Mouse (Mus musculus) NIH3T3 (cell line): ENCODE measurements at regions not wholly inside any gene's neighbourhood (a gene's known extent, or its start where the extent isn't known, plus 50 kb on each side); places are given as distances from the start of the nearest gene placed in this dataset.

ENCODE experiments used
- DNase-seq: peaks from one replicate; pipeline ENCODE4 v3.0.0-alpha.2; 2012; ENCODE audit warnings: low read depth

DNA sequence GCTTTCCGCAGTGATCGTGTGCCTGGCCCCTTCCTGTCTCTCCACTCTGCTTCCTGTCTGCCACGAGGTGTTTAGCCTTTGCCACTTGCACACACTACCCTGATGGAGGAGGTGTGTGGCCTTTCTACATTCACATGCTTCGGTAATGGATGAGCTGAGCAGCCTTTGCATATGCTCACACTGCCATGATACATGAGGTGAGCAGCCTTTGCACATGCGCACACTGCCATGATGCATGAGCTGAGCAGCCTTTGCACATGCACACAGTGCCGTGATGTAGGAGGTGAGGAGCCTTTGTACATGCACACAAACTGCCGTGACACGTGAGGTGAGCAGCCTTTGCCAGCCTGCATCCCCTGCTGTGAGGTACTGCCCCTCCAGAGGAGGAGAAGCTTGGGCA is 58.3 kb downstream of the Erv3 start:
- DNase-seq, result no peak

DNA sequence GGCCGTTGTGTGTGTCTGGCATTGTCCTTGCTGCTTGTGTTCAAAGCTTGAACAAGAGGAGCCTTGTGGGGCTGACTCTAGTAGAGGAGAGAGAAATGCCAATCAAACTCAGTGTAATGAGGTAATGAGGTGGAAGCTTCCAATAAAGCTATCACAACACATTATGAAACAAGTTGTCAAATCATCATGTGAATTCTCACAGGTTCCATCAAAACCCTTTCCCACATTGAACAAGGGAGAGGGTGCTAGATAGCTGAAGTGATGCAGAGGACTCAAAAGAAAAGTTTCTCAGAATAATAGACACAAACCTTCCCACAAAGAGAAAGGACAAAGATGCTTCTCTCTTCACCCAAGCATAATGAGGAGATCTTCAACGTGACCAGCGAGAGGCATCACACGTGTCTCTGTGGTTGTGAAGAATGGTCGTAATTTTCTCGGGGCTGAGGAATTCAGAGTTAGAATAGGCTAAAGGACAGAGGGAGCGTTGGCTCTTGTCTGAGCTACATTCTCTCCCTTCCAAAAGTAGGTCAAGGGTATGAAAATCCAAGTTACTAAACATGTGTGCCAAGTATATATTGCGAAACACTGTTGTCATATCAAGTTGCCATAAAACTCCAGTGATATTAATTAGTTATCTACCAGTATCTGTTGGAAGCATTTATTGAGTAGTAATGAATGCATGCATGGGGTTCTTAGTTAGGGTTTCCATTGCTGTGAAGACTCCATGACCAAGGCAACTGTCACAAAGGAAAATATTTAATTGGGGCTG is 59.2 kb downstream of the Erv3 start:
- DNase-seq, result no peak

DNA sequence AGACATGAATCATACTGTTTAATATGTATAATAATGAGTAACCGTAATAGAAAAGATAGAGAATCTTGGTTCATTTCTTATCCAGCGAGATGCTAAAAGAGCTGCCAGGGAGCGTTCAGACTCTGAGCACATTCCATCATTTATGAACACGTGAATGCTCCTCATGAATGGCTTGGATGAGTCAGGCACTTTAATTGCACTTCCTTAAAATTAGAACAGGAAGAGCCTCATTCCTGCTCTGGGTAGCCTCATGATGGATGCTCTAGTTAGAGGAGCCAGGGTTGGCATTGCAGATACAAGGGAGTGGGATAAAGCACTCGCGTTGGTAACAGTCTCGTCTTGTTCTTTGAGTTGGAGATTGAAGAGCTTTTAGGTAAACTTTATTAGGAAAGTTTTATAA is 60.1 kb downstream of the Erv3 start:
- DNase-seq, result peak; percentile 62

DNA sequence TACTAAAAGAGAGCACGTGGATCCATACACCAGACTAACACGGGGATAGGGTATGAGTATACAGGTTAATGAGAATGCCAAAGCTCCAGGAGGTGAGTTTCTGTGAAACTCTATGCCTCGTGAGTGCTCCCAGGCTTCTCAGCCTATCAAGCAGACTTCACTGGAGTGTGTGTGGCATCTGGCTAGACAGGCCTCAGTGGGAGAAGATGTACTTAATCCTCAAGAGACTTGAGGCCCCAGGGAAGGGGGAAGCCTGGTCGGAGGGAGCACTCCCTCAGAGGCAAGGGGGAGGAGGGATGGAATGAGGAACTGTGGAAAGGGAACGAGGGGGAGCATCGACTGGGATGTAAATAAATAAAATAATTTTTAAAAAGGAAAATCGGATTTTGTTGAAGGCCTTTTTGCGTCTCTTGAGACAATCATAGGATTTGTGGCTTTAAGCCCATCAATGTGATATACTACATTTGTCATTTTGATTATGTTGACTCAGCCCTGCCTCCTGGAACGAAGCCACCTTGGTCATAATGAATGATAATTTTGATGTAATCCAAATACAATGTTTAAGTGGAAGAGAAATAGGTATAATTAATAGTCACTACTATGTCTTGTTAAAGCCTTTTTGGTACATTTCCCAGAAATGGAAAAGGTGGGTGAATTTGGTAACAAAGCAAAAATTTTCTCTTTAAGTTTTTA is 62.4 kb downstream of the Erv3 start:
- no peak for DNase-seq

DNA sequence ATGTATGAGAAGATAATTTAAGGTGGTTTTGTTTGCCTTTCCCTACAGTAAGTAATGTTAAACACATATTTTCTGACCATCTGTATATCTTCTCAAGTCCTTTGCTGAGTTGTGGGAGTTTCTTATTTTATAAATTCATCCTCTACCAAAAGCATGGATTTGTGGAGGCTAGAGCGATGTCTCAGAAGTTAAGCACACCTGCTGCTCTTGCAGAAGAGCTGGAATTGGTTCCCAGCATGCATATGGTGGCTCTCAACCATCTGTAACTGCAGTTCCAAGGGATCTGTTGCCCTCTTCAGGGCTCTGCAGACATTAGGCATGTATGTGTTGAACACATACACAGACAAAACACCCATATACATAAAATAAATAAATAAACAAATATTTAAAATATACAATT is 84.2 kb downstream of the Erv3 start:
- DNase-seq, result no peak

DNA sequence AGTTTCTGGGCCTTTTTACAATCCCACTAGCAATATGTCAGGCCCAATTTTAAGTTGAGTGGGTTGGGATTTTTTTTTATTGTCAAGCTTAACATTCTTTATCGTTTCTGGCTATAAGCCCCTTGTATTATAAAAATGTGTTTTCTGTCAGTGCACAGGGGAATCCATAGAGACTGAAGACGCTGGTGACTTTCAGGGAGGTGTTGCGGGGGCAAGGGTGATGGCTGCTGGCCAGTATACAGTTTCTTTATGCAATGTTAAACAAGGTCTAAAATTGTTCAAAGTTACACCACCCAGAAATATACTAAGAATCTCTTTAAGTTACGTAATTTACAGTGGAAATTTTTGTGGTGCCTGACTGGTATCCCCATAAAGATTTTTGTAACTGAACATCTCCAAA is 85.9 kb downstream of the Erv3 start:
- peak; percentile 81 for DNase-seq

DNA sequence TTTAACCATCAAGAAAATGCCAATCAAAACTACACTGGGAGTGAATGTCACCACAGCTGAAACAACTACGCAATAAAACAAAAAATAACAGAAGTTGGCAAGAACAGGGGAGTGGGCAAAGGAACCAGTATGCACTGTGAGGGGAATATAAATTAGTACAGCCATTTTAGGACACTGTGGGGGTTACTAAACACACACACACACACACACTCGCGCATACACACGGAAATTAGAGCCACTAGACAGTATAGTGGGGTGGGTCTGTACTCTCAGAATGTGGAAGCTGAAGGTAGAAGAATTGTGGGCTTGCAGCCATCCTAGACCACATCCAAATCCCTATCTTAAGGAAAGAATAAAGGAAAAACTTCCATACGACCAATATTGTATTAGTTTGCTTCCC is 87.4 kb downstream of the Erv3 start:
- DNase-seq, result no peak

DNA sequence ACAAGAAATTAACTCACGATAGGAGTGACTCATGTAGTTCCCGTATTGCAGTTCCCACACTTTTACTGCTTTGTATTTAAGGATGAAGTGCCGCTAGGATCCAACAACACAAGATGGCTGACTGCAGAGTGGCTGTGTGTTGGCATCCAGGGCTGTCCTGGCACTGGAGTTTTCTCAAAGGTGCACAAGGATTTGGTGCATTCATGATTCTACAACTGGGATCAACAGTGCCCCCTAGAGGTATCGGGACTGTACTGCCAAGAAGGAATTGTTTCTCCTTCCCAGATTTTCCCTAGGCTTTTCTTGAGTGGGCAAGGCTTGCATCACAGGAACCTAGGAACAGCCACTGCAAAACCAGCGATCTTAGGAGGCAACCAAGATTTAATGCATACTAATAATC is 88.7 kb downstream of the Erv3 start:
- peak; percentile 76 for DNase-seq

DNA sequence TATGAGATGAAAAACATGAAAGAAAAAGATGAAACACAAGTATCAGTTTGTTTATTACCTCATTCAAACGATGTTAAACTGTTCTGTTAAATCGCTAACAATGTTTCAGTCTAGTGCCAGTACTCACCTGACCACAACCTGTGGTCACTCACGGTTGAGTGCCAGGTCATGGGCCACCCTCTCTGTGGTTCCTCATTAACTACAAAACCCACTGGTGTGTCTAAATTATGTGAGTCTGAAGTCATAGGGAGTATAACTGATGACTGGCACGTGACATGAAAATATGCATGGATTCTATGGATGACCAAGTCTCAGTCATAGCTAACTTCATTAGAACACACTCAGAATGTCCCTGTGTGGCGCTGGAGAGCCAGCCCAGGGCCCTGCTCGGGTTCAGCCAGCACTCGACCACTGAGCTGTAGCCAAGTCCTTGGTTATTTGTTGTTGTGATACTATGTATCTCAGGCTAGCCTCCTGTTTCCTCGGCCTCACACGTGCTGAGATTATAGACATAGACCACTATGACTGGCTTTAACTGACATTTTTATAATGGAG is 89.8 kb downstream of the Erv3 start:
- no peak for DNase-seq

DNA sequence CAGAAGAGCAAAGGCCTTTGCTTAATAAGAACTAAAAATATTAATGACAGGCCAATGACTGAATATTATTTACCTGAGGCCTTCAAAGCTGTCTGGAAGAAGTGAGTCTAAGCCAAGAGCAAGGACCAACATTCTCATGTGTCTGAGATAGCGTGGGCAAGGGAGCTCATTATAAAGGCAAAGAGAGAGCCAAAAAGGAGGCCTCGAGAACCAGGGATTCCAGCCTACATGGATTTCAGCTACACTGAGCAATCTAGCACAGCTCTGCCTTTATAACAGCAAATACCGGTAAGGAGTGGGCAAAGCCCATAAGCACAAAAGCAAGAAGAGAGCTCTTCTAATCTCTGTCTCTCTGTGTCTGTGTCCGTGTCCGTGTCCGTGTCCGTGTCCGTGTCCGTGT is 93.0 kb downstream of the Erv3 start:
- no peak for DNase-seq

DNA sequence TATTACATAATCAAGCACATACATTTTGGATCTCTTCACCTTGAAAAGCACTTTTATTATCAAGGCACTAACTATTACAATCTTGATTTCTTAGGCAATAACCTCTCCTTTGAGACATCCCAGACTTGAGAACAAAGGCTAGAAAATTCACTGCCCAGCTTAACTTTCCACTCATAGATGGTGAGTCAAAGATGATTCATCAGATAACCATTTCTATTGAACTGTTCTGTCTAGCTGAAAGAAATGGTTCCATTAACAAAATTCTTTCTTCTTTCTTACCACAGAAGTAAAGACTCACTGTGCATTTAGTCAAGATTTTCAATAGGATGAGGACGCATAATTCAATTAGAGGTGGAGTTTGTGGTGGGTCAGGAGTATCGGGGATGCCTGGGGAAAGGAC is 98.0 kb downstream of the Erv3 start:
- peak; percentile 76 for DNase-seq

DNA sequence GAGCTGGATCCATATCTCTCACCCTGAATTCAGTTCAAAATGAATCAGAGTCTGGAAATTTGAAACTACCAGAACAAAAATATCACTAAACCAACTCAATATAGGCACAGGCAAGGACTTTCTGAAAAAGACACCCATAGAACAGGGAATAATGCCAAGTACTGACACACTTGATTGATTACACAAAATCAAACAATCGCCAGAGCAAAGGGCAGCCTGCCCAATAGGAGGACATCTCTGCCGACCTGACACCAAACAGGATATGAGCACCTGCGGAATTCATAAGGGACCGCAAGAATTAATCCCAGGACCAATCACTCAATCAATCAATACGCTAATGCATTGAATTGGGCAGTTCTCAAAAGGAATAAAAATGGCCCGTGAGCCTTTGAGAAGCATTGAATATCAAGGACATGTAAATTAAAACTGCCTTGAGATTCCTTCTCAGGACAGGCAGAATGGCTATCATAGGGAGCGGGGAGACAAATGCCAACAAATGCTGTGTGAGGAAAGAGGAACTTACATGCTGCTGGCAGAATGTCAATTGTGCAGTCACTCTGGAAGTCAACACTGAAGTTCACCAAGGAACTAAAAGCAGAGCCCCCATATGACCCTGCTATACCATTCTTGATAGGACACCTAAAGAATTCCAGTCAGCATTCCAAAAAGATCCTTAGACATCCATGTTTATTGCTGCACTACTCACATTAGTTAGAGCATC is 102.2 kb downstream of the Erv3 start:
- DNase-seq, result no peak

DNA sequence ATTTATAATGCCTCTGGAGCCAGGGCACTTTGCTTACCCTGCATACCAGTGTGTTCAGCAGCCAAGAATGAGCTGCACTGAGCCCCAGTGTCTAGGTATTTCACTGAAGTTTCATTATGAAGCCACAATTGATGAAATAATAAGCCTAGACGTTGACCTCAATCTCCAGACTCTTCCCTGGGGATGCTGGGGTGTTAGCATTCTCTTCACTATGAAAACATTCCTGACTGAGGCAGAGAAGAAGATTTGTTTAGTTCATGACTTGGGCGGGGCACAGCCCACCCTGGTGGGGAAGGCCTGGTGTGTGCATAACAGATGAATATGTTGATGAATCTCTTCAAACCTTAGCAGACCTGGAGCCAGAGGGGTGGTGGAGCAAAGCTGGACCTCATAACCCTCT is 104.4 kb downstream of the Erv3 start:
- peak; percentile 72 for DNase-seq

DNA sequence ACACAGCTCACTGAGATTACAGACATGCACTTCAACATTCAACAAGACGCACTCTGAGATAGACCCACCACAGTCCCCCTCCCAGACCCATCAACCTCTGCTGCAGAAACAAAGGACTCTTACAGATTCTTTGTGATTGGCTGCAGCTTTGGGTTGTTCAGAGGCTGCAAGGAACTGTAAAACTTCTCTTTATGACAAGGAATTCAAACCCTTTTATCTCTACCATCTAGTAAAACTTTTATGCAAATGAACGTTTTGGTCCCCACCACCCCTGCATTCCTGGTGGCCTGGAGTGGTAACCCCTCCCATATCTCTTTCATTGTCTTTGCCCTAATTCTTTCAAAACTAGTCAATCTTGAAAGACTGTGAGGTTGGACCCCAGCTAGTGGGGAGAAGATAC is 106.1 kb downstream of the Erv3 start:
- DNase-seq, result no peak

DNA sequence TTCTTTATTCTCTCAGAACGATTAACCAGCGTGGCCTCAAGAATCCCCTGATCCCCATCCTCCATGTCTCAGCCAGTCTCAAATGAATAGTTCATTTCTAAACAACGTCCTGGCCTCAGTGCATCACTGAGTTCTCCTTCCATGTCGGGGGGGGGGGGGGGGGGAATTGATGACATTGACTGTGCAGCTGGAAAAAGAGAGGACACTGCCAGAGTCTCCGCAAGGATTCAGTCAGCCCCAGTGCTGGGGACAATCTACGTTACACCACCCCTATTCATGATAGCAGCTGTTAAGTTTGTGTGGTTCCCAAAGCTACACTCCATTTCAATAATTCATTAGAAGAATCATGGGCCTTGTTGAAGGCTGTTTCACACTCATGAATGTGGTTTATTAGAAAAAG is 108.9 kb downstream of the Erv3 start:
- DNase-seq, result no peak

DNA sequence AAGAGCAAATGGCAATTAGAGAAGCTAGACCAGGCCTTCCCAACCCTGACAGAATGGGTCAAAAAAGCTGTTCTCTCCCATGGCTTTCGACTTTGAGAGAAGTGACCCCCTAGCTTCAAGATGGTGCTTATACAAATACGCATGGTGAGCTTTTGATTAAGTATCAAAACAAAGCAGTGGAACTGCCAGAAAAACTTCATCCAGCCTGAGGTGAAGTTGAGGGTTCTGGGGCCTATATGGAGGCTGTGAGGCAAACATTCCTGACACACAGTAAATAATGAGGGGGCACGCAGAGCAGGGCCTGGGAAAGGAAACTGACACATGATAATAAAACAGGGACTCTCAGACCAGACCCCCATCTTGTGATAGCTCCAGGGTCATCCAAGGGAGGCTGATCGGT is 109.3 kb downstream of the Erv3 start:
- DNase-seq, result no peak

DNA sequence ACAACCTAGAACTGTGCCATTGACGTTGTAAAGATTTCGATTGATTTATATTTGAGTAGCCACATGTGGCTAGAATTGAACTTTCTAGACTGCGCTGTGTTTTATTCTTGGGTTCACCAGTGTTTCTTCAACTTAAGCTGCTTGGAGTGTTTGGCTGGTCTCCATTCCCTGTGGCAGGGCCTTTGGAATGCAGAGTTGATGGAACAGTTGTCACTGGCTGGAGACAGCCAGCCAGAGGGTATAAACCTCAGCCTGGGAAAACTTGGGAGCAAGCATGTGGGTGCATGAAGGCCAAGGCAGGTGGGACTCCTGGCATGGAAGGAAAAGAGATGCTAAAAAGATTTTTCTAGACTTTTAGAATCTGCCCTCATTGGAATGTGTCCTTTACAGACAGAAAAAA is 109.8 kb downstream of the Erv3 start:
- peak; percentile 42 for DNase-seq

DNA sequence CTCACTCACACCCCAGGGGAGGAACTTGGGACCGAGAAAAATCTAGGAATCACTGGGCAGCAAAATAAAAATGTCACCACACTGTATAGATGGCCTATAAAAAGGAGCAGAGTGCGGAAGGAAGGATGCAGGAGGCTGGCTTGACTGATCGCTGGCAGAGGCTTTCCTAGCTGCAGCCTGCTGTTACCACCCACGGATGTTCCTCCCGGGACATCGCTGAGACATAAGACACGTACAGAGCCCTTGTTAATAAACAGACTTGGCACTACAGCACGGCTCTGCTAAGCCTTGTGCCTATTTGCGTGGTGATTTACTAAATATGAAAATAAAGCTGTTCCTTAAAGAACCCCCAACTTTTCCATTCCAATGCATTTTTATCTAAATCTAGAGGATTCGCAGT is 110.8 kb downstream of the Erv3 start:
- no peak for DNase-seq

DNA sequence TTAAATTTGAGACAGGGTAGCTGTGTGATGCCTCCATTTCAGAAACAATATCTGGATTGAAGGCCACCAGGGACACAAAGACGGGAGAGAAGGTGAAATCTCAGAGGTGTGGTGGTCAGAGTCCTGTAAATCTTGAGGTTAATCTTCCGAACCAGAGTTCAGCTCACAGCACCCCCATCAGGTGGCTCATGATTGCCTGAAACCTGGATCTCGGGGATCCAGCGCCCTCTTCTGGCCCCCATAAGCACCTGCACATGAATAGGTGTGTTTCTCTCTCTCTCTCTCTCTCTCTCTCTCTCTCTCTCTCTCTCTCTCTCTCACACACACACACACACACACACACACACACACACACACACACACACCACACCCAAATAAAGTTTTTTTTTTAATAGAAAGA is 111.8 kb downstream of the Erv3 start:
- no peak for DNase-seq

DNA sequence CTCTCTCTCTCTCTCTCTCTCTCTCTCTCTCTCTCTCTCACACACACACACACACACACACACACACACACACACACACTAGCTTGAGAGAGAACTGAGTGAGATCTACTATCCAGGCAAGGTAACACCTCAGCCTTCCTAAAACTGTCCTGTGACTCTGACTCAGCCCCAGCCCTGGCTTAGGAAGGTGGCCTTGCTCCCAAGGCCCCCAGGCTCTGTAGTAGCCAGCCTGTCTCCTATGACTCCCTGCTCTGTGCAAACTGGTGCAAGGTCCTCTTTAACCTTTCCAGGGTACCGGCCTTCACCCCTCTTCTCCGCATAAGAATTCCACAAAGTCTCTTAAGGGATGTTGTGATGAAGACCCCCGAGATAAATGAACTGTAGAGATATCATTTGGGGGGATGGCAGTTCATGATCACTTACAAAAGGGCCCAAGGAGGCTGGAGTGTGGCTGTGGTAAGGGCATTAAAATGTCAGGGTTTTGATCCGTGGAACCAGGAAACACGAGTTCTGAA is 114.1 kb downstream of the Erv3 start:
- DNase-seq, result peak; percentile 32

DNA sequence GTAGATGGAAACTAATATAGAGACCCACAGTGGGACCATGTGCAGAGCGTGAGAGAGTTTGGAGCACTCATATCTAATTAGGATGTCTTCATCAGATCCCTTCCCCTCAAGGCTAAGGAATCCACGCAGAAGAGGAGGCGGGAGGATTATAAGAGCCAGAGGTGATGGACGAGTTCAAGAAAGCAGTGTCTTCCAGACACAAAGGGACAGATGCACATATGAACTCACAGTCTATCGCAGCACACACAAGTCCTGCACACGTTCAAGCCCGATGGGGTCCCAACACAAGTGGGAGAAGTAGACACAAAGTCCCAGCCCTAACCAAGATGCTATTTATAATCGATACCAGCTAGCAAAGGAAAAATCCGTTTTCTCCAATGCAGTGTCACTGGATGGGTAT is 114.6 kb downstream of the Erv3 start:
- DNase-seq, result no peak

DNA sequence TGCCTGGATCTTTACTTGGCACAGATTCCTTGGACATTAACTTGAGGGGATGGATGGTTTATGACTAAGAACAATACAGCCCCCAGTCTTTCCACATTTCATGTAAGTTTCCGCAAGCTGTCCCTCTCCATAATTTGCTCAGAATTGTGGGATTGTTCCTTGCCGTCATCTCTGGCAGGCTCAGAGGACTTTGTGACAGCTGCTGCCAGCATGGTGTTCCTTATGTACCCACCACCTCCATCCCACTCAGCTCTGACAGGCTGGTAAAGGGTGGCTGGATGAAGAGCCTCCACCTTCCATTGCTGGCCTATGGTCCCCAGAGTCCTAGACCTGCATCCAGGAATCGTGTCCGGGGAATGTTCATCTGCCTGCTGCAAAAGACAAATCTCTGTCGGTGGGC is 119.1 kb downstream of the Erv3 start:
- no peak for DNase-seq

DNA sequence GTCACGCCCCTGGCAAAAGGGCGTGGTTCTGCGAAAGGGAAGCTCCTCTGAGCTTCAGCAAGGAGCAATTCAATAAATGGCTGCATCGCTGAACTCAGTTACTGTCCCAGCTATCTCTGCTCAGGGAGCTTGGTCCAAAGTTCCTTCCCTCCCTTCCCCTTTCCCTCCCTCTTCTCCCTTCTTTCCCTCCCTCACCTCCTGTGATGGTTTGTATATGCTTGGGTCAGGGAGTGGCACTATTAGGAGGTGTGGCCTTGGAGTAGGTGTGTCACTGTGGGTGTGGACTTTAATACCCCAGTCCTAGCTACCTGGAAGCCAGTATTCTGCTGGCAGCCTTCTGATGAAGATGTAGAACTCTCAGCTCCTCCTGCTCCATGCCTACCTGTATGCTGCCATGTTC is 120.5 kb downstream of the Erv3 start:
- DNase-seq, result no peak
